Mouse (Mus musculus): ENCODE data around the gene Fbxw5.

DNA sequence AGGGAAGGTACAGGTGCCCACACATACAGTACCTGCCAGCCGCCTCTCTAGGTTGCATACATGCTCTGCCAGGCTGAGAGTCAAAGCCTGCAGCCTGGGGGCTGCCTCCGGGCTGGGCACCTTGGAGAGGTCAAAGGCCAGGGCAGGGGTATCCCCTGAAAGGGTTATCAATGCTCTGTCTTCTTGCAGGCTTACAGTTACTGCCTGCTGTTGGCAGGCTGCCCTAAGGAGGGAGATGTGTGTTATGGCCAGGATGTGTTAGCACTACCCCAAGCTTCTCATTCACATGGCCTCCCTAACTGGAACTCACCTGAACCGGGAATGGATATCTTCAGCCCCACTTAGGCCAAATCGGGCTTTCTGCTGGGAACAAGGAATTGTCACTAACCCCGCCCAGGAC, 40.4 kb upstream of the Fbxw5 start:
- TF ChIP-seq CTCF (IDR thresholded peaks at IDR 0.05; ENCODE audit: low read depth, low read length) (no peak), POLR2A (IDR thresholded peaks at IDR 0.05; ENCODE audit: extremely low read depth, insufficient read depth, low read length) (no peak)

All from liver, adult 2 months (tissue).